Mouse (Mus musculus): ENCODE data around the gene Gm28230. TPM values are rescaled to one million over a fixed set of nuclear protein-coding genes. Genes with fewer than 3 reads are reported as not detected.

Gene Gm28230
- polyA plus RNA-seq, 1 experiment from 2014 or later = 0.05 TPM

DNA sequence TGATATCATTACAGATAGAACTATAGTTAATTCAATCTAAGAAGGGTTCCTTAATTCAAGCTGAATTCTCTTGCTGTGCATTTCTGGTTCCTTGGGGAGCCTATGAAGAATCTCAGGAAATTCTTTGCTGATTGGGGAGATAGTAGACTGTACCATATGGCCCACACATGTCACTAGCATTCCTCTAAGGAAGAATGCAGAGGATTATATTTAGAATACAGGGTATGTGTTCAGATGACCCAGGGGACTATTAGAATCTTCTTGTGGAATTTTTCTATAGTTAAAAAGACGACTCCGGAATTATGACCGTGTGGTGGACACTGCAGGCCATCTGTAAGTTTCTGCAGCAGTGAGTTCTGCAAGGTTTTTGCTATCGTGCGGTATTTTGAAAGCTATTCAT is 54.9 kb downstream of the Gm28230 start:
- no peaks in the 10 kb centered on the region for H3K36me3 ChIP-seq
- H3K4me1 ChIP-seq = no peaks in the 10 kb centered on the region
- no peak for ATAC-seq (ENCODE audit: borderline replicate concordance, extremely low read depth, low FRiP score, low TSS enrichment)
- H3K27ac ChIP-seq = no peak overlapping the region
- H3K4me3 ChIP-seq = no peak overlapping the region
- H3K9ac ChIP-seq = no peak overlapping the region
- 75% methylated on average over 5 of the region's 5 CpGs for WGBS
- no peaks in the 10 kb centered on the region for H3K9me3 ChIP-seq
- no peak overlapping the region for H3K4me2 ChIP-seq
- no peaks in the 10 kb centered on the region for H3K27me3 ChIP-seq

DNA sequence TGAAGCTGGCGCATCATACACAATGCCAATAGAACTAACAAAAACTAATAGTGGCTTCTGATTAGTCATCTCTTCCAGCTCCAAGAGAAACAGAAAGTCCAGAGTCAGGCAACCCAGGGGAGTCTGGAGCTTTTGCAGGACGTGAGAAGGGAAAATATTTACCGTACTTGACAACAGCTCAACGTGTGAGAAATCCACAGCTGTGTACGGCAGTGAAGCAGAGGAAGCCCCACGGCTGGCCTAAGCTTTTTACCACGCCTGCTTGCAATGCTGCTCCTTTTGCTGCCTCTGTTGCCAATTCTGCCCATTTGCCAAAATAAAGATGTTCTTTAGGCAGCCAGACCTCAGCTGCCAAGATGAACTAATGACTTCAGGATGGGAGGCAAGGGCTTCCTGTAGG is 69.0 kb downstream of the Gm28230 start:
- H3K9me3 ChIP-seq = no peaks in the 10 kb centered on the region
- H3K4me2 ChIP-seq = no peak overlapping the region
- H3K4me1 ChIP-seq = peaks cover 3% of the 10 kb centered on the region; the same call in 1 of the 2 replicates
- peaks cover 4% of the 10 kb centered on the region for H3K27me3 ChIP-seq
- H3K27ac ChIP-seq = no peak overlapping the region
- H3K9ac ChIP-seq = no peak overlapping the region
- H3K4me3 ChIP-seq = no peak overlapping the region
- WGBS = 22% methylated on average over 7 of the region's 7 CpGs
- ATAC-seq (ENCODE audit: borderline replicate concordance, extremely low read depth, low FRiP score, low TSS enrichment) = no peak
- H3K36me3 ChIP-seq = no peaks in the 10 kb centered on the region

MicroRNAs within 50 kb of the gene (microRNA counts, 519-probe panel; counts per million panel counts)
- 1,724 counts per million, percentile 10 among the panel's probes with 10 or more counts for microRNA mmu-miR-10b

Small RNA genes within 50 kb of the gene (microRNA-seq; reads per million reads assigned to microRNA genes)
- gene Gm44463 (not detected), gene Mir10b (1,190 reads per million, percentile 77 among the genes with 10 or more reads in this experiment)

Other genes starting within 250 kb of the Gm28230 start
- 22.4 and 23.6 TPM in 2 replicates for gene Lnpk, start 147.3 kb upstream of the Gm28230 start, polyA plus RNA-seq (2015; fragmentation: Nextera tagmentation; extraction: Ambion mirVana)
- gene Evx2, start 67.2 kb upstream of the Gm28230 start, polyA plus RNA-seq (2015; fragmentation: Nextera tagmentation; extraction: Ambion mirVana) = not detected in 2 replicates
- not detected in 2 replicates for gene Hoxd13, start 58.4 kb upstream of the Gm28230 start, polyA plus RNA-seq (2015; fragmentation: Nextera tagmentation; extraction: Ambion mirVana)
- not detected in 2 replicates for gene Hoxd12, start 51.7 kb upstream of the Gm28230 start, polyA plus RNA-seq (2015; fragmentation: Nextera tagmentation; extraction: Ambion mirVana)
- not detected in 2 replicates for gene Hoxd11, start 47.2 kb upstream of the Gm28230 start, polyA plus RNA-seq (2015; fragmentation: Nextera tagmentation; extraction: Ambion mirVana)
- 0.14 and 0.34 TPM in 2 replicates for gene Hoxd10, start 34.8 kb upstream of the Gm28230 start, polyA plus RNA-seq (2015; fragmentation: Nextera tagmentation; extraction: Ambion mirVana)
- gene Hoxd9, start 29.0 kb upstream of the Gm28230 start, polyA plus RNA-seq (2015; fragmentation: Nextera tagmentation; extraction: Ambion mirVana) = 0.14 and 0.44 TPM in 2 replicates
- gene Hoxd8, start 22.1 kb upstream of the Gm28230 start, polyA plus RNA-seq (2015; fragmentation: Nextera tagmentation; extraction: Ambion mirVana) = 0.39 and 0.50 TPM in 2 replicates
- gene Hoxd3, start 14.8 kb upstream of the Gm28230 start, polyA plus RNA-seq (2015; fragmentation: Nextera tagmentation; extraction: Ambion mirVana) = 0.16 and 0.67 TPM in 2 replicates
- gene Hoxd4, start 14.8 kb upstream of the Gm28230 start, polyA plus RNA-seq (2015; fragmentation: Nextera tagmentation; extraction: Ambion mirVana) = 0.19 TPM in 1 of 2 replicates, not detected in the other
- not detected in 2 replicates for gene Hoxd1, start 36.3 kb downstream of the Gm28230 start, polyA plus RNA-seq (2015; fragmentation: Nextera tagmentation; extraction: Ambion mirVana)
- 111 and 119 TPM in 2 replicates for gene Mtx2, start 99.1 kb downstream of the Gm28230 start, polyA plus RNA-seq (2015; fragmentation: Nextera tagmentation; extraction: Ambion mirVana)